Mouse (Mus musculus) lung, adult 18-20 months (tissue): ENCODE results near the gene Eps8l2.
"Not testable (repeated sequence)": the region's sequence is repeated elsewhere in the genome, so short reads cannot be mapped to it uniquely, and the experiment has no call there.

ENCODE experiments used
- DNase-seq, 2 experiments: peaks; one replicate each; pipeline ENCODE4 v3.0.0; 2022; ENCODE audit warnings: mixed read lengths in 2 of 2

Eps8l2 gene

GRCm38 (mm10) chr7:141367358-141367757 lies 28.7 kb downstream of the Eps8l2 start:
- DNase-seq = no peak

- no peak for DNase-seq
These were observed 31.2 kb downstream of the Eps8l2 start for GRCm38 (mm10) chr7:141369918-141370317.

GRCm38 (mm10) chr7:141371942-141372595 lies 33.4 kb downstream of the Eps8l2 start:
- DNase-seq = no peak

GRCm38 (mm10) chr7:141373611-141374010 lies 34.9 kb downstream of the Eps8l2 start:
- DNase-seq = no peak

- no peak for DNase-seq
These were observed 35.7 kb downstream of the Eps8l2 start for GRCm38 (mm10) chr7:141374399-141374798.

- DNase-seq = peak; percentile 56 to 64
These were observed 40.9 kb downstream of the Eps8l2 start for GRCm38 (mm10) chr7:141379584-141379983.

GRCm38 (mm10) chr7:141381068-141381835 lies 42.6 kb downstream of the Eps8l2 start:
- DNase-seq = no peak

- DNase-seq = no peak
These were observed 49.3 kb downstream of the Eps8l2 start for GRCm38 (mm10) chr7:141387807-141388486.

GRCm38 (mm10) chr7:141388487-141389109 lies 49.9 kb downstream of the Eps8l2 start:
- no peak for DNase-seq

- DNase-seq = no peak
These were observed 51.9 kb downstream of the Eps8l2 start for GRCm38 (mm10) chr7:141390326-141391259.

- peak; percentile 98 for DNase-seq
These were observed 53.2 kb downstream of the Eps8l2 start, which contains the start of gene Taldo1 for GRCm38 (mm10) chr7:141391625-141392551. Taldo1 (plus strand) TSS chr7:141392199.

GRCm38 (mm10) chr7:141392552-141393222 lies 54.0 kb downstream of the Eps8l2 start:
- DNase-seq = peak in 1 of 2 experiments; percentile 34

- peak; percentile 33 to 41 for DNase-seq
These were observed 55.5 kb downstream of the Eps8l2 start for GRCm38 (mm10) chr7:141394158-141394557.

GRCm38 (mm10) chr7:141394771-141395170 lies 56.1 kb downstream of the Eps8l2 start:
- peak; percentile 58 to 71 for DNase-seq

- DNase-seq = no peak
These were observed 56.7 kb downstream of the Eps8l2 start for GRCm38 (mm10) chr7:141395348-141395747.

GRCm38 (mm10) chr7:141403305-141403704 lies 64.6 kb downstream of the Eps8l2 start:
- DNase-seq = peak; percentile 45 to 64

- peak in 1 of 2 experiments; percentile 39 for DNase-seq
These were observed 66.8 kb downstream of the Eps8l2 start for GRCm38 (mm10) chr7:141405466-141405865.

GRCm38 (mm10) chr7:141407670-141408069 lies 69.0 kb downstream of the Eps8l2 start:
- DNase-seq = not testable (repeated sequence)

GRCm38 (mm10) chr7:141408833-141409232 lies 70.2 kb downstream of the Eps8l2 start:
- peak; percentile 85 to 89 for DNase-seq

GRCm38 (mm10) chr7:141410631-141411030 lies 72.0 kb downstream of the Eps8l2 start:
- no peak for DNase-seq
